Mouse (Mus musculus) brown adipose tissue, adult 24 weeks (tissue): ENCODE data around the gene Zfp687. TPM values are rescaled to one million over a fixed set of nuclear protein-coding genes. Genes with fewer than 3 reads are reported as not detected.

Source experiments
- H3K27ac ChIP-seq: fragments of 200-500 bp; replicated peaks from 2 replicates; pipeline ENCODE4 v1.5.1; 2012; ENCODE audit warnings: low read depth, mild to moderate bottlenecking, low read length
- H3K4me1 ChIP-seq: fragments of 200-500 bp; 2 replicates; pipeline ENCODE4 v1.6.1; 2012; ENCODE audit warnings: low read length, mixed read lengths; ENCODE audit not compliant: control insufficient read depth, insufficient read depth, insufficient read length
- H3K4me3 ChIP-seq: fragments of 200-500 bp; 2 replicates; pipeline ENCODE4 v1.5.1; 2012; ENCODE audit warnings: low read depth, mild to moderate bottlenecking, low read length, moderate library complexity; ENCODE audit not compliant: insufficient read depth
- polyA plus RNA-seq: library from polyadenylated mRNA; stranded (reverse); fragments of >200 nt; gene quantifications from 2 replicates; pipeline ENCODE4 v1.2.4, GENCODE M21; 2012; ENCODE audit not compliant: missing spikeins, insufficient read depth, insufficient read length

Zfp687 gene
- polyA plus RNA-seq: 5.7 and 6.1 TPM in 2 replicates

- Histone ChIP-seq H3K27ac (peak within 1 kb of the TSS; percentile 72), H3K4me3 (peak within 1 kb of the TSS; percentile 78), H3K4me1 (no peaks in the 10 kb centered on the region)
These were observed at the start of gene Zfp687 for GRCm38 (mm10) chr3:95015337-95015872. Zfp687 (minus strand) TSS chr3:95015448.

GRCm38 (mm10) chr3:95063741-95064140 is 48.5 kb upstream of the Zfp687 start:
- H3K4me3 ChIP-seq: no peak overlapping the region
- no peak overlapping the region for H3K27ac ChIP-seq
- H3K4me1 ChIP-seq: no peaks in the 10 kb centered on the region

GRCm38 (mm10) chr3:95058078-95058477 is 42.8 kb upstream of the Zfp687 start:
- Histone ChIP-seq H3K27ac (no peak overlapping the region), H3K4me1 (peaks cover 3% of the 10 kb centered on the region; the same call in 1 of the 2 replicates)

GRCm38 (mm10) chr3:95056275-95056674 is 41.0 kb upstream of the Zfp687 start:
- Histone ChIP-seq H3K4me3 (no peak overlapping the region), H3K27ac (no peak overlapping the region), H3K4me1 (peaks cover 3% of the 10 kb centered on the region; the same call in 1 of the 2 replicates)

More at GRCm38 (mm10) chr3:95058078-95058477, 42.8 kb upstream of the Zfp687 start:
- no peak overlapping the region for H3K4me3 ChIP-seq

- H3K4me1 ChIP-seq: peaks cover 3% of the 10 kb centered on the region; the same call in 1 of the 2 replicates
- no peak overlapping the region for H3K4me3 ChIP-seq
- no peak overlapping the region for H3K27ac ChIP-seq
These were observed 39.4 kb upstream of the Zfp687 start for GRCm38 (mm10) chr3:95054481-95055260.

GRCm38 (mm10) chr3:95053701-95054100 is 38.5 kb upstream of the Zfp687 start:
- H3K4me3 ChIP-seq: no peak overlapping the region
- H3K4me1 ChIP-seq: peaks cover 3% of the 10 kb centered on the region; the same call in 1 of the 2 replicates
- no peak overlapping the region for H3K27ac ChIP-seq

GRCm38 (mm10) chr3:95052959-95053358 is 37.7 kb upstream of the Zfp687 start:
- peaks cover 3% of the 10 kb centered on the region; the same call in 1 of the 2 replicates for H3K4me1 ChIP-seq
- H3K4me3 ChIP-seq: no peak overlapping the region
- H3K27ac ChIP-seq: no peak overlapping the region

- Histone ChIP-seq H3K27ac (no peak overlapping the region), H3K4me1 (no peaks in the 10 kb centered on the region), H3K4me3 (no peak overlapping the region)
These were observed 32.7 kb upstream of the Zfp687 start for GRCm38 (mm10) chr3:95047914-95048313.

GRCm38 (mm10) chr3:95046462-95047057 is 31.3 kb upstream of the Zfp687 start:
- H3K4me3 ChIP-seq: no peak overlapping the region
- H3K27ac ChIP-seq: no peak overlapping the region
- H3K4me1 ChIP-seq: no peaks in the 10 kb centered on the region

GRCm38 (mm10) chr3:95043251-95043650 is 28.0 kb upstream of the Zfp687 start:
- no peak overlapping the region for H3K4me3 ChIP-seq
- peaks cover 4% of the 10 kb centered on the region; the same call in 1 of the 2 replicates for H3K4me1 ChIP-seq
- no peak overlapping the region for H3K27ac ChIP-seq

- Histone ChIP-seq H3K4me1 (peaks cover 4% of the 10 kb centered on the region; the same call in 1 of the 2 replicates), H3K27ac (peak overlapping the region; percentile 16; the same call in 1 of the 2 replicates), H3K4me3 (peak overlapping the region; percentile 50)
These were observed 27.6 kb upstream of the Zfp687 start for GRCm38 (mm10) chr3:95042838-95043229.

GRCm38 (mm10) chr3:95042166-95042837 is 27.1 kb upstream of the Zfp687 start, which contains the start of gene Psmd4:
Psmd4 (minus strand) TSS chr3:95042614.
- Histone ChIP-seq H3K4me3 (peak within 1 kb of the TSS; percentile 93), H3K4me1 (peaks cover 4% of the 10 kb centered on the region; the same call in 1 of the 2 replicates), H3K27ac (peak within 1 kb of the TSS; percentile 82)

- Histone ChIP-seq H3K4me1 (peaks cover 4% of the 10 kb centered on the region; the same call in 1 of the 2 replicates), H3K4me3 (peak overlapping the region; percentile 93), H3K27ac (peak overlapping the region; percentile 39; the same call in 1 of the 2 replicates)
These were observed 26.4 kb upstream of the Zfp687 start for GRCm38 (mm10) chr3:95041625-95042024.

- H3K4me1 ChIP-seq: no peaks in the 10 kb centered on the region
- no peak overlapping the region for H3K4me3 ChIP-seq
- no peak overlapping the region for H3K27ac ChIP-seq
These were observed 14.7 kb upstream of the Zfp687 start for GRCm38 (mm10) chr3:95029953-95030352.
